Mouse (Mus musculus): ENCODE data around the gene Grrp1. TPM values are rescaled to one million over a fixed set of nuclear protein-coding genes. Genes with fewer than 3 reads are reported as not detected.

Grrp1 gene
- total and polyA plus RNA-seq, 2 experiments from 2014 or later: 11.1 to 13.7 TPM

GRCm38 (mm10) chr4:134268102-134268655 lies 14.3 kb upstream of the Grrp1 start:
- 87% methylated on average over 19 of the region's 19 CpGs for WGBS
- Histone ChIP-seq H3K27me3 (ENCODE audit: insufficient read depth, low read length) (no peaks in the 10 kb centered on the region), H3K4me2 (ENCODE audit: low read depth, low read length) (no peak overlapping the region), H3K9ac (replicated peaks; ENCODE audit: low read length) (no peak overlapping the region), H3K36me3 (ENCODE audit: insufficient read depth, low read length) (no peaks in the 10 kb centered on the region), H3K4me3 (ENCODE audit: low read length) (no peak overlapping the region), H3K4me1 (ENCODE audit: insufficient read depth, low read length) (no peaks in the 10 kb centered on the region), H3K27ac (no peak overlapping the region), H3K9me3 (ENCODE audit: low read length) (no peaks in the 10 kb centered on the region)
- TF ChIP-seq CTCF (IDR thresholded peaks at IDR 0.05; ENCODE audit: low read depth): peak; percentile 1; the same call in 1 of the 2 replicates
- ATAC-seq (no peak), DNase-seq (ENCODE audit: low spot score) (peak; percentile 18)

GRCm38 (mm10) chr4:134265860-134266585 lies 12.1 kb upstream of the Grrp1 start:
- DNase-seq (ENCODE audit: low spot score) (no peak), ATAC-seq (no peak)
- H3K4me3 ChIP-seq (ENCODE audit: low read length): no peak overlapping the region
- no peaks in the 10 kb centered on the region for H3K36me3 ChIP-seq (ENCODE audit: insufficient read depth, low read length)
- H3K4me2 ChIP-seq (ENCODE audit: low read depth, low read length): no peak overlapping the region
- no peak overlapping the region for H3K27ac ChIP-seq
- 66% methylated on average over 9 of the region's 9 CpGs for WGBS
- no peaks in the 10 kb centered on the region for H3K9me3 ChIP-seq (ENCODE audit: low read length)
- no peak for TF ChIP-seq CTCF (IDR thresholded peaks at IDR 0.05; ENCODE audit: low read depth)
- H3K4me1 ChIP-seq (ENCODE audit: insufficient read depth, low read length): no peaks in the 10 kb centered on the region
- H3K27me3 ChIP-seq (ENCODE audit: insufficient read depth, low read length): no peaks in the 10 kb centered on the region
- no peak overlapping the region for H3K9ac ChIP-seq (replicated peaks; ENCODE audit: low read length)

GRCm38 (mm10) chr4:134263191-134263590 lies 9.3 kb upstream of the Grrp1 start:
- Histone ChIP-seq H3K36me3 (ENCODE audit: insufficient read depth, low read length) (no peaks in the 10 kb centered on the region), H3K4me1 (ENCODE audit: insufficient read depth, low read length) (no peaks in the 10 kb centered on the region), H3K9ac (replicated peaks; ENCODE audit: low read length) (no peak overlapping the region), H3K27ac (no peak overlapping the region), H3K4me3 (ENCODE audit: low read length) (no peak overlapping the region), H3K27me3 (ENCODE audit: insufficient read depth, low read length) (no peaks in the 10 kb centered on the region), H3K4me2 (ENCODE audit: low read depth, low read length) (no peak overlapping the region), H3K9me3 (ENCODE audit: low read length) (no peaks in the 10 kb centered on the region)
- peak; percentile 71 for TF ChIP-seq CTCF (IDR thresholded peaks at IDR 0.05; ENCODE audit: low read depth)
- ATAC-seq (no peak), DNase-seq (ENCODE audit: low spot score) (peak; percentile 48)
- WGBS: 43% methylated on average over 6 of the region's 6 CpGs

- ATAC-seq (no peak), DNase-seq (ENCODE audit: low spot score) (no peak)
- TF ChIP-seq CTCF (IDR thresholded peaks at IDR 0.05; ENCODE audit: low read depth): no peak
- whole genome bisulfite sequencing: 61% methylated on average over 11 of the region's 11 CpGs
- no peak overlapping the region for H3K4me3 ChIP-seq (ENCODE audit: low read length)
- H3K9me3 ChIP-seq (ENCODE audit: low read length): no peaks in the 10 kb centered on the region
- H3K36me3 ChIP-seq (ENCODE audit: insufficient read depth, low read length): no peaks in the 10 kb centered on the region
- H3K4me1 ChIP-seq (ENCODE audit: insufficient read depth, low read length): no peaks in the 10 kb centered on the region
- H3K9ac ChIP-seq (replicated peaks; ENCODE audit: low read length): no peak overlapping the region
- H3K27me3 ChIP-seq (ENCODE audit: insufficient read depth, low read length): peaks cover 5% of the 10 kb centered on the region; the same call in 1 of the 2 replicates
- H3K4me2 ChIP-seq (ENCODE audit: low read depth, low read length): no peak overlapping the region
- no peak overlapping the region for H3K27ac ChIP-seq
Measured at GRCm38 (mm10) chr4:134258354-134258753, 4.4 kb upstream of the Grrp1 start.

- Histone ChIP-seq H3K36me3 (ENCODE audit: insufficient read depth, low read length) (no peaks in the 10 kb centered on the region), H3K4me1 (ENCODE audit: insufficient read depth, low read length) (no peaks in the 10 kb centered on the region), H3K9ac (replicated peaks; ENCODE audit: low read length) (no peak overlapping the region), H3K9me3 (ENCODE audit: low read length) (no peaks in the 10 kb centered on the region), H3K27me3 (ENCODE audit: insufficient read depth, low read length) (peaks cover 8% of the 10 kb centered on the region), H3K27ac (no peak overlapping the region), H3K4me3 (ENCODE audit: low read length) (no peak overlapping the region), H3K4me2 (ENCODE audit: low read depth, low read length) (no peak overlapping the region)
- DNase-seq (ENCODE audit: low spot score) (no peak), ATAC-seq (no peak)
- TF ChIP-seq CTCF (IDR thresholded peaks at IDR 0.05; ENCODE audit: low read depth): no peak
- WGBS: 16% methylated on average over 11 of the region's 11 CpGs
Measured at GRCm38 (mm10) chr4:134257198-134258009, 3.5 kb upstream of the Grrp1 start.

GRCm38 (mm10) chr4:134256407-134257197 lies 2.7 kb upstream of the Grrp1 start:
- Histone ChIP-seq H3K27ac (no peak overlapping the region), H3K4me2 (ENCODE audit: low read depth, low read length) (no peak overlapping the region), H3K4me3 (ENCODE audit: low read length) (no peak overlapping the region), H3K27me3 (ENCODE audit: insufficient read depth, low read length) (peaks cover 15% of the 10 kb centered on the region), H3K9ac (replicated peaks; ENCODE audit: low read length) (no peak overlapping the region), H3K9me3 (ENCODE audit: low read length) (no peaks in the 10 kb centered on the region), H3K4me1 (ENCODE audit: insufficient read depth, low read length) (no peaks in the 10 kb centered on the region), H3K36me3 (ENCODE audit: insufficient read depth, low read length) (no peaks in the 10 kb centered on the region)
- ATAC-seq: no peak
- DNase-seq (ENCODE audit: low spot score): no peak
- WGBS: 16% methylated on average over 19 of the region's 19 CpGs
- no peak for TF ChIP-seq CTCF (IDR thresholded peaks at IDR 0.05; ENCODE audit: low read depth)
